Mouse (Mus musculus): ENCODE measurements around the gene Mdn1. TPM values are rescaled to one million over a fixed set of nuclear protein-coding genes. Genes with fewer than 3 reads are reported as not detected.

Mdn1 gene
- polyA plus RNA-seq, 1 experiment from 2014 or later = 23.8 TPM

DNA sequence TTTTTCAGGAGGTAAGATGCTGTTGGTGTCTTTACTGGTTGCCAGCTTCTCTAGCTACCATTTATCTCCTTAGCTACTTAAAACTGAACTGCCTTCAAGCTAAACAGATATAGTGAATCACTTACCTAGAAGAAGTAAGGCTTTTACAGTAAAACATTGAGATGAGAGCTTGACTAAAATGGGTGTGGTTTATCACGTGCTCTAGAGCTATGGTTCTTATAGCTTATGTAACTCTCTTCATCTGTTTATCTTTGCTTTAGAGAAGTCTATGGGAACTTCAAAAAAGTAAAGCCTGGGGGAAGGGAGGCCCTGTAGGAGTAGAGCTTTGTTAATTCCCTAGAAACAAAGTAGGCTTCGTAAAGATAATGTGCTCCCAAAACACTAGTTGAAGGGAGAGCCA is 17.1 kb downstream of the Mdn1 start:
- H3K36me3 ChIP-seq (ENCODE audit: control insufficient read depth, insufficient read depth, low read length) = peaks cover 23% of the 10 kb centered on the region
- H3K27me3 ChIP-seq (replicated peaks; ENCODE audit: control insufficient read depth, insufficient read depth, low read length) = no peaks in the 10 kb centered on the region
- no peak overlapping the region for H3K9ac ChIP-seq (ENCODE audit: low read depth, low read length)
- H3K4me1 ChIP-seq (replicated peaks; ENCODE audit: control insufficient read depth, insufficient read depth, low read length) = no peaks in the 10 kb centered on the region
- whole genome bisulfite sequencing = 89% methylated on average over 2 of the region's 2 CpGs
- H3K4me2 ChIP-seq = no peak overlapping the region
- ATAC-seq (replicated peaks; ENCODE audit: low FRiP score) (no peak), DNase-seq (ENCODE audit: low spot score) (no peak)
- H3K27ac ChIP-seq (ENCODE audit: low read depth, low read length) = no peak overlapping the region
- H3K4me3 ChIP-seq (ENCODE audit: low read depth, low read length) = no peak overlapping the region
- H3K9me3 ChIP-seq (ENCODE audit: control insufficient read depth, low read length) = no peaks in the 10 kb centered on the region

DNA sequence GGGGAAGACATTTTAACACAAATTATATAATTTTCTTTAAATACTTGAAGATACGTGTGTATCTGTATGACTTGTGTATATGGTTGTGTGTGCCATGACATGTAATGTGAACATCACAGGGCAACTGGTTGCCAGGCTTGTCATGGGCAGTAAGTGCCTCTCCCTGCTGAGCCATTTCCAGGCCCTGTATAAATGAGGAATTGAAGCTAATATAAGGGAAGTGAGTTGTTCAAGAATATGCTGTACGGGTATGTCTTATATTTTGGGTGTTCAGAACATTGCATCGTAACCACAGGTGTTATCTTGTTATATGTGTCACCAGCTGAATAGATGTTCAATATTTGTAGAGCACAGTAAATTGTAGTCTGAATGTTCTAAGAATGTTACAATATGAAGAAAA is 20.6 kb downstream of the Mdn1 start:
- 87% methylated on average over 3 of the region's 3 CpGs for WGBS
- Histone ChIP-seq H3K4me3 (ENCODE audit: low read depth, low read length) (no peak overlapping the region), H3K4me1 (replicated peaks; ENCODE audit: control insufficient read depth, insufficient read depth, low read length) (no peaks in the 10 kb centered on the region), H3K27ac (ENCODE audit: low read depth, low read length) (no peak overlapping the region), H3K4me2 (no peak overlapping the region), H3K9me3 (ENCODE audit: control insufficient read depth, low read length) (no peaks in the 10 kb centered on the region), H3K36me3 (ENCODE audit: control insufficient read depth, insufficient read depth, low read length) (peaks cover 9% of the 10 kb centered on the region), H3K9ac (ENCODE audit: low read depth, low read length) (no peak overlapping the region), H3K27me3 (replicated peaks; ENCODE audit: control insufficient read depth, insufficient read depth, low read length) (no peaks in the 10 kb centered on the region)
- ATAC-seq (replicated peaks; ENCODE audit: low FRiP score) (no peak), DNase-seq (ENCODE audit: low spot score) (no peak)

DNA sequence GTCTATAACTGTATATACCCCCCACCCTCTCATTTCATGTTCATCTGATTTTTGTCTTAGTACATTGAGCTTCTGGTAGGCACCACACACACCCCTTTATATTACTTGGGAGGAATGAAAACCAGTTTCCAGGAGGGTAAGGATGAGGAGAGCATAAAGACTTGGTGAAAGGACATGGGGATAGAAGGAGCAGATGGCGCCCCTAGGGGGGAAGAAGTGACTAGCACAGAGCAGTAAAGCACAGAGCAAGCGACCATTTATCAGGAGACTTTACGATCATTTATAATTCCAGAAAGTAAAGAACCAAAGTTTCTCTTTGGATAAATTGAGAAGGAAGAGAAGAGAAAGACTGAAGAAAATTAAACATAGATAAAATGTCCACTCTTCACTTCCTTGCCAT is 23.9 kb downstream of the Mdn1 start:
- Histone ChIP-seq H3K4me2 (no peak overlapping the region), H3K4me3 (ENCODE audit: low read depth, low read length) (no peak overlapping the region), H3K27ac (ENCODE audit: low read depth, low read length) (no peak overlapping the region), H3K9me3 (ENCODE audit: control insufficient read depth, low read length) (no peaks in the 10 kb centered on the region), H3K36me3 (ENCODE audit: control insufficient read depth, insufficient read depth, low read length) (peaks cover 24% of the 10 kb centered on the region), H3K9ac (ENCODE audit: low read depth, low read length) (no peak overlapping the region), H3K4me1 (replicated peaks; ENCODE audit: control insufficient read depth, insufficient read depth, low read length) (no peaks in the 10 kb centered on the region), H3K27me3 (replicated peaks; ENCODE audit: control insufficient read depth, insufficient read depth, low read length) (no peaks in the 10 kb centered on the region)
- 83% methylated on average over 3 of the region's 3 CpGs for WGBS
- no peak for DNase-seq (ENCODE audit: low spot score)
- ATAC-seq (replicated peaks; ENCODE audit: low FRiP score) = no peak

DNA sequence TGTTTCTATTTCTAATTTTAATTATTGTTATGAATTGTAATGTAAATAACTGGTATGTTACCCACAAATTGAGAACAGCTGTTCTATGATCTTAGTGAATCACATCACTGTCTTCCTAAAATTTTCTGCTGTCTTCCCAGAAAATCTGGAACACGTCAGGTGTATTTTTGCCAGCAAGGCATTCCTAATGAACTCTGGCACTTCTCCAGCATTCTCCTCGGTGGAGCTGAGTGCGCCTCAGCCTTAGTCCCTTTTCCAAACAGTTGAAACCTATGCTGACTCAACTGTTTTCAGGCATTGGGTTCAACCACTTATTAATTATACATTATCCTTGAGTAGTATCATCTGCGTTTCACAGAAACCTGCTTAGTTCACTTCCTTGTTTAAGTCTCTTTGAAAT is 25.6 kb downstream of the Mdn1 start:
- WGBS = 88% methylated on average over 4 of the region's 4 CpGs
- Histone ChIP-seq H3K36me3 (ENCODE audit: control insufficient read depth, insufficient read depth, low read length) (peaks cover 32% of the 10 kb centered on the region), H3K9ac (ENCODE audit: low read depth, low read length) (no peak overlapping the region), H3K9me3 (ENCODE audit: control insufficient read depth, low read length) (no peaks in the 10 kb centered on the region), H3K4me2 (no peak overlapping the region), H3K4me1 (replicated peaks; ENCODE audit: control insufficient read depth, insufficient read depth, low read length) (no peaks in the 10 kb centered on the region), H3K27me3 (replicated peaks; ENCODE audit: control insufficient read depth, insufficient read depth, low read length) (no peaks in the 10 kb centered on the region), H3K4me3 (ENCODE audit: low read depth, low read length) (no peak overlapping the region), H3K27ac (ENCODE audit: low read depth, low read length) (no peak overlapping the region)
- DNase-seq (ENCODE audit: low spot score) (no peak), ATAC-seq (replicated peaks; ENCODE audit: low FRiP score) (no peak)

DNA sequence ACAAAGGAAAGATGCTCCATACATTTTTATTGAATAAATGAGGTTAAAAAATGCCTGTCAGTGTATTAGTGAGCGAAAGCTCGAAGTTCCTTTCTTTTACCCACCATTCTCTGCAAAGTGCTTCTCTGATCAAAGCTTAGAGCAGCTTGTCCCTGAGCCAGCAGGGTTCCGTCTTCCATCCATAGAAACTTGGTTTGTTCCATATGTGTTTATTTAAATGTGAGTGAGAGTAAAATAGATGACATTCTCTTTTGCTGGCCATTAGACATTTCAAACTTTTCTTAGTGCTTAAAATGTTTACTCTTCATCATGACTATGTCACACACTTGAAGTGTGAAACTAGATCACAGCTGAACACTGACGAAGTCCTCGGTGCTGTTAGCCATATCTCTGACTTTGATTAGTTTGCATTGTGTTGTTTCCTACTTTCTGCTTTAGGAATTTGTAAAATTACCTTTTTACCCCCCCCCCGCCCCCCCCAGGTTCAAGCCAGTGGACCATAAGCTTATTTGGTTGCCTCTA is 26.2 kb downstream of the Mdn1 start:
- Histone ChIP-seq H3K9me3 (ENCODE audit: control insufficient read depth, low read length) (no peaks in the 10 kb centered on the region), H3K36me3 (ENCODE audit: control insufficient read depth, insufficient read depth, low read length) (peaks cover 30% of the 10 kb centered on the region), H3K27ac (ENCODE audit: low read depth, low read length) (no peak overlapping the region), H3K27me3 (replicated peaks; ENCODE audit: control insufficient read depth, insufficient read depth, low read length) (no peaks in the 10 kb centered on the region), H3K9ac (ENCODE audit: low read depth, low read length) (no peak overlapping the region), H3K4me1 (replicated peaks; ENCODE audit: control insufficient read depth, insufficient read depth, low read length) (no peaks in the 10 kb centered on the region), H3K4me3 (ENCODE audit: low read depth, low read length) (no peak overlapping the region), H3K4me2 (no peak overlapping the region)
- DNase-seq (ENCODE audit: low spot score) (no peak), ATAC-seq (replicated peaks; ENCODE audit: low FRiP score) (no peak)
- 87% methylated on average over 6 of the region's 6 CpGs for WGBS

DNA sequence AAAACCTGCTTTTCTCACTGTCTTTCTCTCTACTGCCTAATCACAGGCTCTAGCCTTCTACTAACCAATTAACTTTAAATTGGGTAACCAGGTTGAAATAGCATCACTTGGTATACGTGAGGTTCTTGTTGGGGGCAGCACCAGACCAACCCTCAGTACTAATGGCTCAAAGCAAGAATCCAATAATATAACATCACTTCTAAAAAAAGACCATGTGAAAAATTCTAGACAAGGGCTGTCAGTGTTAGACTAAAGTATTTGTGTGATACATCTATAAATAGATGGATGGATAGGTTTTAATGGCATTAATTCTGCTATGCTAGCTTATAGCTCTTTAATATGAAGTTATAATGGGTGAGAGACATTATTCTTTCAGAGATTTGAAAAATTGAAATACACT is 60.8 kb downstream of the Mdn1 start:
- Histone ChIP-seq H3K4me3 (ENCODE audit: low read depth, low read length) (no peak overlapping the region), H3K4me1 (replicated peaks; ENCODE audit: control insufficient read depth, insufficient read depth, low read length) (no peaks in the 10 kb centered on the region), H3K36me3 (ENCODE audit: control insufficient read depth, insufficient read depth, low read length) (peaks cover 19% of the 10 kb centered on the region; the same call in 1 of the 2 replicates), H3K27me3 (replicated peaks; ENCODE audit: control insufficient read depth, insufficient read depth, low read length) (no peaks in the 10 kb centered on the region), H3K4me2 (no peak overlapping the region), H3K27ac (ENCODE audit: low read depth, low read length) (no peak overlapping the region), H3K9ac (ENCODE audit: low read depth, low read length) (no peak overlapping the region), H3K9me3 (ENCODE audit: control insufficient read depth, low read length) (no peaks in the 10 kb centered on the region)
- 93% methylated on average over 1 of the region's 1 CpGs for WGBS
- no peak for DNase-seq (ENCODE audit: low spot score)
- no peak for ATAC-seq (replicated peaks; ENCODE audit: low FRiP score)

DNA sequence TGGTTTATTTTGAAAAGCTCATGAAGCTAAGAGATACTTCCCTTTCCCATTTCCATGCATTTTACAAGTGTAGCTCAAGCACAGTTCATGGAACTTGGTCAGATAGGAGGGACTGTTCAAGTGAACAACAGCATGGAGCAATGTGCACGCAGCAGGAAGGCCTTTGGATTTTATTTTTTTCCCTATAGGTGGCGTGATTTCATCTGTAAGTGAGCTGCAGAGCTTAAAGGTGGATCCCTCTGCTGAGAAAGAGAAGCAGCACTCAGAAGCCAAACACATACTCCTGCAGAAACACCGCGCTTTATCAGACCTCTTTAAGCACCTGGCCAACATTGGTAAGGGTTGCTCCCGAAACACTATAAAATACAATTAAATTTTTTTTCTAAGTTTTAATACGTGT is 88.5 kb downstream of the Mdn1 start:
- Histone ChIP-seq H3K27me3 (replicated peaks; ENCODE audit: control insufficient read depth, insufficient read depth, low read length) (no peaks in the 10 kb centered on the region), H3K9me3 (ENCODE audit: control insufficient read depth, low read length) (no peaks in the 10 kb centered on the region), H3K4me3 (ENCODE audit: low read depth, low read length) (no peak overlapping the region), H3K9ac (ENCODE audit: low read depth, low read length) (no peak overlapping the region), H3K4me1 (replicated peaks; ENCODE audit: control insufficient read depth, insufficient read depth, low read length) (no peaks in the 10 kb centered on the region), H3K36me3 (ENCODE audit: control insufficient read depth, insufficient read depth, low read length) (peaks cover 40% of the 10 kb centered on the region), H3K27ac (ENCODE audit: low read depth, low read length) (no peak overlapping the region), H3K4me2 (no peak overlapping the region)
- 89% methylated on average over 6 of the region's 6 CpGs for WGBS
- DNase-seq (ENCODE audit: low spot score) (no peak), ATAC-seq (replicated peaks; ENCODE audit: low FRiP score) (no peak)

DNA sequence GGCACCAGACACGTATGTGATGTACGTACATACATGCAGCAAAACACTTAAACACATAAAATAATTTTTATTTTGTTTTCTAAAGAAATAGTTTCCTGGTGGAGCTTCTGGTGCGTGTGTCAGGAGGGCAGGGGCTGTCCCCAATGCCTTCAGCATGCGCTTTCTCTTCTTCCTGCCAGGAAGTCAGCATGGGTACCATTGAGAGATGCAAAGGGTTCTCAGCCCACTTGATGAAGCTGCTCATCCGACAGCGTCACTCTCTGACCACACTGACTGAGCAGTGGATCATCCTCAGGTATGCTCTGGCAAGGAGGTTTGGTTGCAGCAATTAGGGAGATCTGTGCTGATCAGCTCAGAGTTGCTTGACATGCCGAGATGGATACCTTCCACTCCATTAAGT is 91.5 kb downstream of the Mdn1 start:
- DNase-seq (ENCODE audit: low spot score) (no peak), ATAC-seq (replicated peaks; ENCODE audit: low FRiP score) (no peak)
- peaks cover 39% of the 10 kb centered on the region for H3K36me3 ChIP-seq (ENCODE audit: control insufficient read depth, insufficient read depth, low read length)
- no peak overlapping the region for H3K4me3 ChIP-seq (ENCODE audit: low read depth, low read length)
- no peak overlapping the region for H3K27ac ChIP-seq (ENCODE audit: low read depth, low read length)
- no peak overlapping the region for H3K4me2 ChIP-seq
- no peaks in the 10 kb centered on the region for H3K4me1 ChIP-seq (replicated peaks; ENCODE audit: control insufficient read depth, insufficient read depth, low read length)
- 88% methylated on average over 7 of the region's 7 CpGs for WGBS
- no peaks in the 10 kb centered on the region for H3K9me3 ChIP-seq (ENCODE audit: control insufficient read depth, low read length)
- no peaks in the 10 kb centered on the region for H3K27me3 ChIP-seq (replicated peaks; ENCODE audit: control insufficient read depth, insufficient read depth, low read length)
- H3K9ac ChIP-seq (ENCODE audit: low read depth, low read length) = no peak overlapping the region

DNA sequence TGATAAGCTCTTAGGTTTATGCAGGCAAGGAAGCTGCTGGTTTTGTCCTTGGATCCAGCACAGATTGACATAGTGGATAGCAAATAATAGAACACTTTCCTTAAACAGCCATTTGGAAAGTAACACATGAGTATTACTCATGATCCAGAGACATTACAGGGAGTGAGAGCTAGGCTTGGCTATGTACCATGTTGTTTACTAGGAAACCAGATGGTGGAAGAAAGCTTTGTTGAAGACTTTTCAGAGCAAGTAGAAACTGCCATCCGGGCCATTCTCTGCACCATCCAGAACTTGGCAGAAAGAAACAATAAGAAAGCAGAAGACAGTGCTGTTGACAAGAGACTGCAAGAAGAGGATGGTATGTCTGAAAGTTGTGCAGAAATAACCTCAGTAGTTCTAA is 93.8 kb downstream of the Mdn1 start:
- ATAC-seq (replicated peaks; ENCODE audit: low FRiP score) (no peak), DNase-seq (ENCODE audit: low spot score) (no peak)
- Histone ChIP-seq H3K9me3 (ENCODE audit: control insufficient read depth, low read length) (no peaks in the 10 kb centered on the region), H3K27me3 (replicated peaks; ENCODE audit: control insufficient read depth, insufficient read depth, low read length) (no peaks in the 10 kb centered on the region), H3K9ac (ENCODE audit: low read depth, low read length) (no peak overlapping the region), H3K36me3 (ENCODE audit: control insufficient read depth, insufficient read depth, low read length) (peaks cover 40% of the 10 kb centered on the region), H3K4me1 (replicated peaks; ENCODE audit: control insufficient read depth, insufficient read depth, low read length) (no peaks in the 10 kb centered on the region), H3K4me2 (no peak overlapping the region), H3K4me3 (ENCODE audit: low read depth, low read length) (no peak overlapping the region), H3K27ac (ENCODE audit: low read depth, low read length) (no peak overlapping the region)
- WGBS = 91% methylated on average over 1 of the region's 1 CpGs

Measured in liver, embryonic 11.5 days (tissue).